Mouse (Mus musculus) megakaryocyte, embryonic 14.5 days (primary cell): ENCODE results near the gene Tnrc18.

ENCODE experiments used
- FLI1 ChIP-seq: IDR thresholded peaks from 2 replicates; pipeline ENCODE4 v1.6.1; 2012; ENCODE audit warnings: low read length, inconsistent platforms, mixed read lengths
- GATA1 ChIP-seq: IDR thresholded peaks from 3 replicates; pipeline ENCODE4 v1.6.1; 2012; ENCODE audit warnings: mixed read lengths, low read length, inconsistent platforms, borderline replicate concordance

DNA sequence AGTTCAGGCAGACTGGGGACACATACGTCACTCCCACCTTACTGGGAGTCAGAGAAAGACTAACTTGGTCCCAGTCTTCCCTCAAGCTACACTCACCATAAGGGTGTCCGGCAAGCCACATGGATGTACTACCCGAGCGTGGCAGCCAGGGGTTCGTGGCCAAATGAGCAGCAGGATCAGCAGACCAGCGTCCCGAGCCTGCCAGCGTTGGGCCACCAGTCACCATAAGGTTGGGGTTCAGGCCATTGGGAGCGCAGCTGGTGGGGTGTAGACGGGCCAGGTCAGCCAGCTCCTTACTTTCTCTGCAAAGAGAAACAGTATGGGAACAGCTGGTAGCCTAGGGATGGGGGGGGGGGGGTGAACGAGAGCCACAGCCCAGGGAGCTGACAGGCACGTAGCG is 41.4 kb downstream of the Tnrc18 start:
- TF ChIP-seq GATA1 (no peak), FLI1 (no peak)
